Mouse (Mus musculus): ENCODE results near the gene Smc1a. TPM values are rescaled to one million over a fixed set of nuclear protein-coding genes. Genes with fewer than 3 reads are reported as not detected.
"Not testable (repeated sequence)": the region's sequence is repeated elsewhere in the genome, so short reads cannot be mapped to it uniquely, and the experiment has no call there.

The Smc1a gene
- polyA plus RNA-seq, 1 experiment: 97.5 TPM

DNA sequence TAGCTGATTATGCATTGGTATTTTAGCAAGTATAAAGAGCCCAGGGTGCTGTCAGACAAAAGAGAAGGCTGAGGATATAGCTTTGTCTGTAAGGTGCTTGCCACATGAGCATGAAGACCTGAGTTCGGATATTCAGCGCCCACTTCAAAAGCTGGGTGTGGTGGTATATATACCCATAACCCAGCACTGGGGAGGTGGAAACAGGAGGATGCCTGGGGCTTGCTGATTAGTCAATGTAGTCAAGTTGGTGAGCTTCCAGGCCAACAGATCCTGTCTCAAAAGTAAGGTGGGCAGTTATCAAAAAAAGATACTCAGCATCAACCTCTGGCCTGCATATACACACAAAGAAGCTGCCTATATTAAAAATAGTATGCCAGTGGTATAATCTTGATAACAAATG, 3.1 kb downstream of the Smc1a start:
- H3K4me1 ChIP-seq (ENCODE audit: control insufficient read depth, insufficient read depth, low read length): no peaks in the 10 kb centered on the region; the same call in 1 of the 2 replicates
- TF ChIP-seq POLR2A (IDR thresholded peaks at IDR 0.05; ENCODE audit: low read depth, low read length): no peak
- TF ChIP-seq CTCF (IDR thresholded peaks at IDR 0.05; ENCODE audit: borderline replicate concordance, insufficient read depth, low read length): no peak
- H3K4me3 ChIP-seq (ENCODE audit: insufficient read depth, low read length): no peak overlapping the region
- no peak overlapping the region for H3K27ac ChIP-seq (ENCODE audit: insufficient read depth, low read length)

DNA sequence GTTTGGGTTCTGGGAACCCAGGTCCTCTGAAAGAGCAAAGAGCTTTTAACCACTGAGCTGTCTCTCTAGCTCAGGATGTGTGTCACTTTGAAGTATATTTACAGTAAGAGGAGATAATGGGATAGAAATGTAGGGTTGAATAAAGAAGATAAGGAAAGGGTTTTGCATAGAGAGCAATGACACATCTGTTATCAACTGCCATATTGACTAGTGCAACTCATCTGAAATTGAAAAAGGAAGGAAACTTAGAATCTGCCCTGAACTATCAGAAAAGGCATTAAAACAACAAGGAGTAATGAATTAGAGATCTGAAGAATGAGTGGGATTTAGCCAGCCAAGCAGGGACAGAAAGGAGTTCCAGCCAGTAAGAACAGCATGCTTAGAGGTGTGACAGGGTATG, 23.6 kb downstream of the Smc1a start:
- Histone ChIP-seq H3K27ac (ENCODE audit: insufficient read depth, low read length) (no peak overlapping the region), H3K4me3 (ENCODE audit: insufficient read depth, low read length) (no peak overlapping the region), H3K4me1 (ENCODE audit: control insufficient read depth, insufficient read depth, low read length) (peaks cover 3% of the 10 kb centered on the region; the same call in 1 of the 2 replicates)
- TF ChIP-seq CTCF (IDR thresholded peaks at IDR 0.05; ENCODE audit: borderline replicate concordance, insufficient read depth, low read length) (no peak), POLR2A (IDR thresholded peaks at IDR 0.05; ENCODE audit: low read depth, low read length) (no peak)

DNA sequence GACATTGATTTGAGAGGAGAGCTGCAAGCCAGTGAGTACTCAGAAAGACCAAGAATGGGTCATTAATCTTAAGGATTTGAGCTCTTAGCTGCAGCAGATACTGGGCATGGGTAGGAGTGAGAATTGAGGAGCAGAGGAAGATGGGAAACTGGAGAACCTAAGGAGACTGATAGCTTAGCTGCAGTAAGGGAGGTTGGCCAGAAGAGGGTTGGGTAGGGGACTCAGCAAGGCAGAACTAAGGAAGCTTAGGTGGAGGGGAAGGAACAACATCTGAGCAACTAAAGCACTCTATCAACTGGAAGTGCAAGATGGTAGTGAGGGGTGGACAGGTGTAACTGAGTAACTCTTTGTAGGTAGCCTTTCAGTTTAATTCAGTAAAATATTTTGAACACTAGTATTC, 31.0 kb downstream of the Smc1a start:
- no peak overlapping the region for H3K27ac ChIP-seq (ENCODE audit: insufficient read depth, low read length)
- TF ChIP-seq POLR2A (IDR thresholded peaks at IDR 0.05; ENCODE audit: low read depth, low read length): no peak
- no peak for TF ChIP-seq CTCF (IDR thresholded peaks at IDR 0.05; ENCODE audit: borderline replicate concordance, insufficient read depth, low read length)

DNA sequence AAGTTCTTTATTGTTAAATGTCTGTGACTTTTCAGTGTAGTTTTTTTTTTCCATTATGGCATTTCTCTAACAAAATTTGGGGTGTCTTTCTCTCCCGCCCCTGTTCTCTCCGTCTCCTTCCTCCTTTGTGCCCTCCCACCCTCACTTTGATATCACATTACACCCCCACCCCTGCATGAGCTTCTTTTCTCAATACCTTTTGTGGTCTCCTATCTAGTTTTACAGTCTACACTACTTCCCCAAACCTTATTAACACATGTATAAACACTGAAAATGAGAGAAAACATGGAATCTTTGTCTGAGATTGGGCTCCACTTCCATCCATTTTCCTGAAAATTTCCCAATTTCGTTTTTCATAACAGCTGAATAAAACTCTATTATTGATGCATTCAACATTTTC, 36.3 kb downstream of the Smc1a start:
- Histone ChIP-seq H3K27ac (ENCODE audit: insufficient read depth, low read length) (no peak overlapping the region), H3K4me3 (ENCODE audit: insufficient read depth, low read length) (no peak overlapping the region)

More for the DNA sequence above, 31.0 kb downstream of the Smc1a start:
- Histone ChIP-seq H3K4me3 (ENCODE audit: insufficient read depth, low read length) (no peak overlapping the region), H3K4me1 (ENCODE audit: control insufficient read depth, insufficient read depth, low read length) (no peaks in the 10 kb centered on the region)

DNA sequence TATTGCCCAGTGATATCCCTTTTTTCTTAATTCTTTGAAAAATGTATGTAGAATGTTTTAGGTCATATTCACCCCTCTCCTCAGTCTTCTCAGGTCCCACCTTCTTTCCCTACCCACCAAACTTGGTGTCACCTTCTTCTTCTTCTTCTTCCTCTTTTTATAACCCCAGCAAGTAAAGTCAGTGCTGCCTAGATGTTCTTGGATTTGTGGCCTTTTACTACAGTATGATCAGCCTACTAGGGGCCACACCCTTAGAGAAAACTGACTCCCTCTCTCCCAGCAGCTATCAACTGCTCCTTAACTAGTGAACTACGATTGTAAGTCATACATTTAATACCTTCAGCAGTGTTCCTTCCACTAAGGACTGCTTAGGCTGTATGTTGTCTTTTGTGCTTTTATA, 37.9 kb downstream of the Smc1a start:
- H3K27ac ChIP-seq (ENCODE audit: insufficient read depth, low read length): no peak overlapping the region
- no peaks in the 10 kb centered on the region for H3K4me1 ChIP-seq (ENCODE audit: control insufficient read depth, insufficient read depth, low read length)
- TF ChIP-seq CTCF (IDR thresholded peaks at IDR 0.05; ENCODE audit: borderline replicate concordance, insufficient read depth, low read length): no peak
- no peak for TF ChIP-seq POLR2A (IDR thresholded peaks at IDR 0.05; ENCODE audit: low read depth, low read length)
- no peak overlapping the region for H3K4me3 ChIP-seq (ENCODE audit: insufficient read depth, low read length)

More for the DNA sequence above, 36.3 kb downstream of the Smc1a start:
- TF ChIP-seq CTCF (IDR thresholded peaks at IDR 0.05; ENCODE audit: borderline replicate concordance, insufficient read depth, low read length): no peak
- no peak for TF ChIP-seq POLR2A (IDR thresholded peaks at IDR 0.05; ENCODE audit: low read depth, low read length)
- H3K4me1 ChIP-seq (ENCODE audit: control insufficient read depth, insufficient read depth, low read length): no peaks in the 10 kb centered on the region

DNA sequence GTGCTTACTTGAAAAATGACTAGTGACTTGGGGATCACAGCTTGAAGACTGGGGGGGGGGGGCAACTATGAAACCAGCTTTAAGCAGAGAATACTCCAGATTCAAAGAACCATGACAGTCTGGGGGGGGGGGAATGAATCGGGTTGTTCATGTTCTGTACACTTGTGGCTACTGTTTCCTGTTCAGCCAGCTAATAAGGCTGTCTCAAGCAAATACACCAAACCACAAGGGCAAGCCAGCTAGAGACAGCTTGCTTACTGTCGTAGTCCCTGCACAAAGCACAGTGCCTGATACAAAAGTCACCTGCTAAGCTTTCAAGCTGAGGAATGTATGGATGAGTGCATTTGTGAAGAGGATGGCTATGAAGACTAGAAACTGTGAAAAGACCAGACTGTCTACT, 49.4 kb downstream of the Smc1a start:
- Histone ChIP-seq H3K4me1 (ENCODE audit: control insufficient read depth, insufficient read depth, low read length) (no peaks in the 10 kb centered on the region), H3K4me3 (ENCODE audit: insufficient read depth, low read length) (no peak overlapping the region), H3K27ac (ENCODE audit: insufficient read depth, low read length) (no peak overlapping the region)
- no peak for TF ChIP-seq CTCF (IDR thresholded peaks at IDR 0.05; ENCODE audit: borderline replicate concordance, insufficient read depth, low read length)
- no peak for TF ChIP-seq POLR2A (IDR thresholded peaks at IDR 0.05; ENCODE audit: low read depth, low read length)

DNA sequence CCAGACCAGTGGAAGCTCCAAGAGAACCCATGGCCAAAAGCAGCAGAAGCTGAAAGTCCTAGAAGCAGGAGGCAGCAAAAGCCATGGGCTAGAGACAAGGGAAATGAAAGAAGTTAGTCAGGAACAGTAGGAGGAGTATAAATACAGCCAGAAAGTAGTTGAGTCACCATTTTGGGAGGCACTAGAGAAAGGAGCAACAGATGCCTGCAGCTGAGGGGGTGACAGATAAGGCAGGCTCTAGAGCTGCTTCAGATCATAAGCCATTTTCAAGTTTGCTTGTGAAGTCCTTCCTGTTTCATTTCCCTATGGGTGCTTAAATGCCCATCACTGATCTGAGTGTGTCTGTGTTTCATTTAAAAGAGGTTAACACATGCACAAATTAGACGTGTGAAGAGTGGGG, 51.6 kb downstream of the Smc1a start:
- H3K27ac ChIP-seq (ENCODE audit: insufficient read depth, low read length): no peak overlapping the region
- H3K4me1 ChIP-seq (ENCODE audit: control insufficient read depth, insufficient read depth, low read length): no peaks in the 10 kb centered on the region
- TF ChIP-seq CTCF (IDR thresholded peaks at IDR 0.05; ENCODE audit: borderline replicate concordance, insufficient read depth, low read length) (no peak), POLR2A (IDR thresholded peaks at IDR 0.05; ENCODE audit: low read depth, low read length) (no peak)
- H3K4me3 ChIP-seq (ENCODE audit: insufficient read depth, low read length): no peak overlapping the region

DNA sequence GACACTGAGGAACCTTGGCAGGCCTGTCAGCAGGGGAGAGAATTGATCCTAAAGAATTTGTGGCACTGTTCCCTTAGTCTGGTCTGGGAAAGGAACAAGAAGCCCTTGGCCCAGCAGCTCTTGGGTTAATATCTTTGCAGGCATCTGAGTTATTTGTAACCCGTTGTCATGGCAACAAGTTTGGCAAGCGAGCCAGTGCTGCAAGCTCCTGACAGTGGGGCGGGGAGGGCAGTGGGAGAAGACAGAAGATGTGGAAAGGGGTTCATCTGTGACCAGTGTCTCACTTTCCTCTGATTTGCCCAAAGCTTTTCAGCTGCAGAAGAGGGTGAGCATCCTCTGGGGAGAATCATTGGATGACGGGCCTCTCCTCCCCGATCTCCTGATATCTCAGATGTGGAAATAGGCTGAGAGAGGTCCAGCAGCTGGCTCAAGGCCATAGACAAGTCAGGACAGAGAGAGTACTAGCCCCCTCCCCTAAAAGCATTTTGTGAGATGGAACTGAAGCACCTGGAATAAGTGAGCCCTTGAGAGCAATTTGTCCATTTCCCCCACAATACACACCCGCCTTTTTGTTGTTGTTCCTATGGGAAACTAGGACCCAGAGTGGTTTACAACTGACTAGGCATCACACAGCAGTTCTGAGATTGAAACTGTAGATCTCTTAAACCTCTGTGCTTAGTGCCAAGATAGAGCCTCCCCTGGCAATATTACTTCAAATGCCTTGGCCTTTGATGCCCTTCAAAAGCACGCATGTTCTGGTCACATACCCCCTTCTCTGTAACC, 73.8 kb downstream of the Smc1a start:
- not testable (repeated sequence) for H3K4me3 ChIP-seq (ENCODE audit: insufficient read depth, low read length); H3K27ac ChIP-seq (ENCODE audit: insufficient read depth, low read length); H3K4me1 ChIP-seq (ENCODE audit: control insufficient read depth, insufficient read depth, low read length)

DNA sequence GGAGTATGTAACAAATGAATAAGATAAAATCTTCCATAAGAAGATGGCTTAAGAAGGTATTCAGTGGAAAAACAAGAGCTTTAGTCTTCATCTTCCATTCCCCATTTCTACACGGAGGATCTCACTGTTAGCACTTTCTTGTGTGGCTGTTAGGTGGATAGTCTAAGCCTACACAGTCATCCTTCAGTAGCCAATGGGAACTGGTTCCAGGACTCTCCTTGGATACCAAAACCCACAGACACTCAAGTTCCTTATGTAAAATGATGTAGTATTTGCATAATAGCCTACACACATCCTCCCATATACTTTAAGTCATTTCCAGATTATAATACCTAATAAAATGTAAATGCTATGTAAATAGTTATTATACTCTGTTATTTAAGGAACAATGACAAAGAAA, 81.3 kb downstream of the Smc1a start:
- Histone ChIP-seq H3K4me3 (ENCODE audit: insufficient read depth, low read length) (no peak overlapping the region), H3K27ac (ENCODE audit: insufficient read depth, low read length) (no peak overlapping the region), H3K4me1 (ENCODE audit: control insufficient read depth, insufficient read depth, low read length) (no peaks in the 10 kb centered on the region)
- TF ChIP-seq CTCF (IDR thresholded peaks at IDR 0.05; ENCODE audit: borderline replicate concordance, insufficient read depth, low read length) (no peak), POLR2A (IDR thresholded peaks at IDR 0.05; ENCODE audit: low read depth, low read length) (no peak)

Other genes starting within 250 kb of the Smc1a start
- 180 and 192 TPM in 2 replicates for gene Huwe1, start 215.6 kb upstream of the Smc1a start, polyA plus RNA-seq (2011; ENCODE audit: insufficient read length, low read depth, missing spikeins)
- 103 and 104 TPM in 2 replicates for gene Hsd17b10, start 14.6 kb upstream of the Smc1a start, polyA plus RNA-seq (2011; ENCODE audit: insufficient read length, low read depth, missing spikeins)
- 0.43 and 0.91 TPM in 2 replicates for gene Ribc1, start 133 bp upstream of the Smc1a start, polyA plus RNA-seq (2011; ENCODE audit: insufficient read length, low read depth, missing spikeins)
- 10.1 and 11.9 TPM in 2 replicates for gene Iqsec2, start 127.8 kb downstream of the Smc1a start, polyA plus RNA-seq (2011; ENCODE audit: insufficient read length, low read depth, missing spikeins)
- 42.2 and 45.0 TPM in 2 replicates for gene Kdm5c, start 216.6 kb downstream of the Smc1a start, polyA plus RNA-seq (2011; ENCODE audit: insufficient read length, low read depth, missing spikeins)